Mouse (Mus musculus) intestine, embryonic 14.5 days (tissue): ENCODE measurements around the gene Scn1b. TPM values are rescaled to one million over a fixed set of nuclear protein-coding genes. Genes with fewer than 3 reads are reported as not detected.
A peak's percentile ranks its signal among the peaks of the same experiment; 100 is the strongest.

Experiments
- ATAC-seq: fragments of 200-750 bp; cut with Nextera tagmentation; replicated peaks from 2 replicates; pipeline ENCODE4 v1.8.0; 2017; ENCODE audit warnings: low read depth, moderate number of reproducible peaks, moderate TSS enrichment, moderate library complexity; ENCODE audit not compliant: low FRiP score, low TSS enrichment
- DNase-seq: peaks from one replicate; pipeline ENCODE4 v3.0.0-alpha.2; 2018; ENCODE audit warnings: low spot score
- H3K27ac ChIP-seq: fragments of 300-500 bp; sonication (generic); 2 replicates; pipeline ENCODE4 v1.5.1; 2014; ENCODE audit warnings: low read depth, mild to moderate bottlenecking, control low read depth
- H3K27me3 ChIP-seq: fragments of 300-500 bp; sonication (generic); replicated peaks from 2 replicates; pipeline ENCODE4 v1.6.1; 2014; ENCODE audit warnings: low read length, control low read depth; ENCODE audit not compliant: control insufficient read depth, insufficient read depth
- H3K36me3 ChIP-seq: fragments of 300-500 bp; sonication (generic); 2 replicates; pipeline ENCODE4 v1.6.1; 2014; ENCODE audit warnings: low read length, control low read depth; ENCODE audit not compliant: control insufficient read depth, insufficient read depth
- H3K4me1 ChIP-seq: fragments of 300-500 bp; sonication (generic); replicated peaks from 2 replicates; pipeline ENCODE4 v1.6.1; 2014; ENCODE audit warnings: low read length, control low read depth, mixed read lengths; ENCODE audit not compliant: control insufficient read depth, insufficient read depth
- H3K4me2 ChIP-seq: fragments of 300-500 bp; sonication (generic); 2 replicates; pipeline ENCODE4 v1.6.1; 2014; ENCODE audit warnings: low read length
- H3K4me3 ChIP-seq: fragments of 300-500 bp; sonication (generic); 2 replicates; pipeline ENCODE4 v1.5.1; 2014; ENCODE audit warnings: low read depth, low read length, control low read depth, mixed read lengths
- H3K9ac ChIP-seq: fragments of 300-500 bp; sonication (generic); 2 replicates; pipeline ENCODE4 v1.6.1; 2014; ENCODE audit warnings: mild to moderate bottlenecking, low read length
- H3K9me3 ChIP-seq: fragments of 300-500 bp; sonication (generic); 2 replicates; pipeline ENCODE4 v1.6.1; 2016; ENCODE audit warnings: low read length, control low read depth; ENCODE audit not compliant: control insufficient read depth
- WGBS: fragments of 180-500 bp; shearing (Covaris S2); extraction: QIAGEN DNeasy Blood & Tissue Kit; methylation state at CpG from one replicate; pipeline ENCODE4 v1.1.7; 2014; 5-methylcytosine and 5-hydroxymethylcytosine counted together
- polyA plus RNA-seq: library from polyadenylated mRNA; unstranded; fragments of >200 nt; fragmentation: Nextera tagmentation; extraction: Ambion mirVana; gene quantifications from 2 replicates; pipeline ENCODE4 v1.2.1, GENCODE M21; 2014

The Scn1b gene
- polyA plus RNA-seq, 1 experiment from 2014 or later: 2.4 TPM

- 24% methylated on average over 17 of the region's 17 CpGs for WGBS
- no peak overlapping the region for H3K4me3 ChIP-seq
- H3K9ac ChIP-seq: no peak overlapping the region
- H3K36me3 ChIP-seq: no peaks in the 10 kb centered on the region
- H3K4me2 ChIP-seq: peak overlapping the region; percentile 41
- DNase-seq: no peak
- H3K4me1 ChIP-seq: peaks cover 15% of the 10 kb centered on the region
- no peaks in the 10 kb centered on the region for H3K27me3 ChIP-seq
- H3K27ac ChIP-seq: peak overlapping the region; percentile 43; the same call in 1 of the 2 replicates
- H3K9me3 ChIP-seq: no peaks in the 10 kb centered on the region
- peak; percentile 29 for ATAC-seq
Measured at GRCm38 (mm10) chr7:31115587-31116043, 11.2 kb downstream of the Scn1b start.

- peak within 1 kb of the TSS; percentile 16; the same call in 1 of the 2 replicates for H3K4me3 ChIP-seq
- no peaks in the 10 kb centered on the region for H3K9me3 ChIP-seq
- DNase-seq (peak; percentile 69), ATAC-seq (peak; percentile 79)
- peak within 1 kb of the TSS; percentile 43; the same call in 1 of the 2 replicates for H3K27ac ChIP-seq
- H3K27me3 ChIP-seq: no peaks in the 10 kb centered on the region
- peak within 1 kb of the TSS; percentile 27; the same call in 1 of the 2 replicates for H3K9ac ChIP-seq
- peak within 1 kb of the TSS; percentile 41 for H3K4me2 ChIP-seq
- H3K36me3 ChIP-seq: no peaks in the 10 kb centered on the region
- WGBS: 21% methylated on average over 15 of the region's 15 CpGs
- peaks cover 15% of the 10 kb centered on the region for H3K4me1 ChIP-seq
Measured at GRCm38 (mm10) chr7:31115182-31115581, 11.6 kb downstream of the Scn1b start, which contains the start of gene Hpn. Gene Hpn (minus strand): TSS chr7:31115290.

- Histone ChIP-seq H3K36me3 (no peaks in the 10 kb centered on the region), H3K9ac (peak overlapping the region; percentile 27; the same call in 1 of the 2 replicates), H3K27ac (0 out of 2 replicates have a peak overlapping the region, but pooled peaks have one; percentile 33), H3K27me3 (no peaks in the 10 kb centered on the region), H3K4me2 (peak overlapping the region; percentile 41), H3K9me3 (no peaks in the 10 kb centered on the region), H3K4me1 (peaks cover 15% of the 10 kb centered on the region), H3K4me3 (peak overlapping the region; percentile 16; the same call in 1 of the 2 replicates)
- ATAC-seq: peak; percentile 38; the same call in 1 of the 2 replicates
- peak; percentile 61 for DNase-seq
- 48% methylated on average over 10 of the region's 10 CpGs for WGBS
Measured at GRCm38 (mm10) chr7:31114646-31115045, 12.2 kb downstream of the Scn1b start.

- no peak overlapping the region for H3K4me2 ChIP-seq
- H3K27me3 ChIP-seq: no peaks in the 10 kb centered on the region
- no peak overlapping the region for H3K27ac ChIP-seq
- 74% methylated on average over 6 of the region's 6 CpGs for WGBS
- no peak overlapping the region for H3K9ac ChIP-seq
- no peaks in the 10 kb centered on the region for H3K36me3 ChIP-seq
- DNase-seq (no peak), ATAC-seq (no peak)
- no peak overlapping the region for H3K4me3 ChIP-seq
- H3K4me1 ChIP-seq: peaks cover 15% of the 10 kb centered on the region
- H3K9me3 ChIP-seq: no peaks in the 10 kb centered on the region
Measured at GRCm38 (mm10) chr7:31113800-31114199, 13.0 kb downstream of the Scn1b start.

- 40% methylated on average over 4 of the region's 4 CpGs for WGBS
- ATAC-seq (no peak), DNase-seq (no peak)
- H3K36me3 ChIP-seq: no peaks in the 10 kb centered on the region
- no peak overlapping the region for H3K4me2 ChIP-seq
- no peaks in the 10 kb centered on the region for H3K27me3 ChIP-seq
- no peak overlapping the region for H3K4me3 ChIP-seq
- H3K27ac ChIP-seq: no peak overlapping the region
- peaks cover 15% of the 10 kb centered on the region for H3K4me1 ChIP-seq
- H3K9me3 ChIP-seq: no peaks in the 10 kb centered on the region
- H3K9ac ChIP-seq: no peak overlapping the region
Measured at GRCm38 (mm10) chr7:31112036-31112435, 14.8 kb downstream of the Scn1b start.

- no peaks in the 10 kb centered on the region for H3K36me3 ChIP-seq
- no peaks in the 10 kb centered on the region for H3K27me3 ChIP-seq
- H3K9me3 ChIP-seq: no peaks in the 10 kb centered on the region
- DNase-seq: no peak
- 79% methylated on average over 15 of the region's 15 CpGs for WGBS
- no peak overlapping the region for H3K27ac ChIP-seq
- peaks cover 15% of the 10 kb centered on the region for H3K4me1 ChIP-seq
- H3K4me2 ChIP-seq: no peak overlapping the region
- ATAC-seq: no peak
- no peak overlapping the region for H3K4me3 ChIP-seq
- H3K9ac ChIP-seq: no peak overlapping the region
Measured at GRCm38 (mm10) chr7:31110861-31111385, 15.9 kb downstream of the Scn1b start.

- no peak overlapping the region for H3K4me3 ChIP-seq
- no peak overlapping the region for H3K27ac ChIP-seq
- no peak for ATAC-seq
- H3K9me3 ChIP-seq: no peaks in the 10 kb centered on the region
- no peak overlapping the region for H3K9ac ChIP-seq
- peaks cover 5% of the 10 kb centered on the region for H3K4me1 ChIP-seq
- H3K36me3 ChIP-seq: no peaks in the 10 kb centered on the region
- no peak for DNase-seq
- no peak overlapping the region for H3K4me2 ChIP-seq
- WGBS: 91% methylated on average over 5 of the region's 5 CpGs
- no peaks in the 10 kb centered on the region for H3K27me3 ChIP-seq
Measured at GRCm38 (mm10) chr7:31109796-31110195, 17.0 kb downstream of the Scn1b start.

- WGBS: 66% methylated on average over 7 of the region's 7 CpGs
- H3K4me1 ChIP-seq: peaks cover 5% of the 10 kb centered on the region
- ATAC-seq (0 out of 2 replicates have a peak, but pooled peaks have one; percentile 33), DNase-seq (no peak)
- H3K27me3 ChIP-seq: no peaks in the 10 kb centered on the region
- H3K27ac ChIP-seq: no peak overlapping the region
- H3K9me3 ChIP-seq: no peaks in the 10 kb centered on the region
- no peak overlapping the region for H3K4me2 ChIP-seq
- no peaks in the 10 kb centered on the region for H3K36me3 ChIP-seq
- no peak overlapping the region for H3K4me3 ChIP-seq
- H3K9ac ChIP-seq: no peak overlapping the region
Measured at GRCm38 (mm10) chr7:31109091-31109490, 17.7 kb downstream of the Scn1b start.

- Histone ChIP-seq H3K27me3 (no peaks in the 10 kb centered on the region), H3K4me1 (peaks cover 5% of the 10 kb centered on the region), H3K4me2 (no peak overlapping the region), H3K9ac (no peak overlapping the region), H3K4me3 (no peak overlapping the region), H3K36me3 (no peaks in the 10 kb centered on the region), H3K27ac (no peak overlapping the region), H3K9me3 (no peaks in the 10 kb centered on the region)
- no peak for DNase-seq
- 91% methylated on average over 11 of the region's 11 CpGs for WGBS
- no peak for ATAC-seq
Measured at GRCm38 (mm10) chr7:31107781-31108180, 19.0 kb downstream of the Scn1b start.
